Mouse (Mus musculus) neural tube, embryonic 14.5 days (tissue): ENCODE results near the gene Wnt5b. TPM values are rescaled to one million over a fixed set of nuclear protein-coding genes. Genes with fewer than 3 reads are reported as not detected.

Experiments
- ATAC-seq: fragments of 200-750 bp; cut with Nextera tagmentation; 2 replicates; pipeline ENCODE4 v1.8.0; 2017; ENCODE audit warnings: low read depth, mild to moderate bottlenecking, moderate TSS enrichment, moderate library complexity
- H3K27ac ChIP-seq: fragments of 300-500 bp; sonication (generic); 2 replicates; pipeline ENCODE4 v1.5.1; 2014; ENCODE audit warnings: low read depth, mild to moderate bottlenecking, control low read depth, low read length, moderate library complexity, mixed read lengths
- H3K27me3 ChIP-seq: fragments of 300-500 bp; sonication (generic); 2 replicates; pipeline ENCODE4 v1.6.1; 2014; ENCODE audit warnings: low read length; ENCODE audit not compliant: control insufficient read depth, insufficient read depth
- H3K36me3 ChIP-seq: fragments of 300-500 bp; sonication (generic); 2 replicates; pipeline ENCODE4 v1.6.1; 2014; ENCODE audit warnings: low read length, mixed read lengths; ENCODE audit not compliant: control insufficient read depth, insufficient read depth
- H3K4me1 ChIP-seq: fragments of 300-500 bp; sonication (generic); 2 replicates; pipeline ENCODE4 v1.6.1; 2014; ENCODE audit warnings: low read length; ENCODE audit not compliant: control insufficient read depth, insufficient read depth
- H3K4me2 ChIP-seq: fragments of 300-500 bp; sonication (generic); 2 replicates; pipeline ENCODE4 v1.6.1; 2014; ENCODE audit warnings: mild to moderate bottlenecking, low read depth, low read length, control low read depth
- H3K4me3 ChIP-seq: fragments of 300-500 bp; sonication (generic); 2 replicates; pipeline ENCODE4 v1.5.1; 2014; ENCODE audit warnings: low read depth, low read length, control low read depth, mixed read lengths
- H3K9ac ChIP-seq: fragments of 300-500 bp; sonication (generic); replicated peaks from 2 replicates; pipeline ENCODE4 v1.6.1; 2014; ENCODE audit warnings: low read depth, mild to moderate bottlenecking, control low read depth, low read length, mixed read lengths
- H3K9me3 ChIP-seq: fragments of 300-500 bp; sonication (generic); 2 replicates; pipeline ENCODE4 v1.6.1; 2016; ENCODE audit warnings: low read length; ENCODE audit not compliant: control insufficient read depth
- WGBS: fragments of 180-500 bp; shearing (Covaris S2); extraction: QIAGEN DNeasy Blood & Tissue Kit; methylation state at CpG from one replicate; pipeline ENCODE4 v1.1.7; 2014; 5-methylcytosine and 5-hydroxymethylcytosine counted together
- polyA plus RNA-seq: library from polyadenylated mRNA; unstranded; fragments of >200 nt; fragmentation: Nextera tagmentation; extraction: Ambion mirVana; gene quantifications from 2 replicates; pipeline ENCODE4 v1.2.1, GENCODE M21; 2014

The Wnt5b gene
- polyA plus RNA-seq, 1 experiment from 2014 or later = 2.6 TPM

- no peaks in the 10 kb centered on the region for H3K4me1 ChIP-seq
- H3K9me3 ChIP-seq = no peaks in the 10 kb centered on the region
- WGBS = 88% methylated on average over 11 of the region's 11 CpGs
- H3K27me3 ChIP-seq = no peaks in the 10 kb centered on the region
- H3K27ac ChIP-seq = no peak overlapping the region
- no peaks in the 10 kb centered on the region for H3K36me3 ChIP-seq
- ATAC-seq = no peak
- H3K9ac ChIP-seq = no peak overlapping the region
- no peak overlapping the region for H3K4me3 ChIP-seq
- H3K4me2 ChIP-seq = no peak overlapping the region
These were observed 31.4 kb downstream of the Wnt5b start for GRCm38 (mm10) chr6:119512701-119513100.

GRCm38 (mm10) chr6:119509437-119510037, 34.6 kb downstream of the Wnt5b start:
- no peak overlapping the region for H3K27ac ChIP-seq
- ATAC-seq = no peak
- no peak overlapping the region for H3K4me3 ChIP-seq
- H3K36me3 ChIP-seq = no peaks in the 10 kb centered on the region
- no peaks in the 10 kb centered on the region for H3K4me1 ChIP-seq
- no peaks in the 10 kb centered on the region for H3K9me3 ChIP-seq
- 92% methylated on average over 13 of the region's 13 CpGs for WGBS
- no peak overlapping the region for H3K9ac ChIP-seq
- no peaks in the 10 kb centered on the region for H3K27me3 ChIP-seq
- no peak overlapping the region for H3K4me2 ChIP-seq

GRCm38 (mm10) chr6:119508634-119509375, 35.3 kb downstream of the Wnt5b start:
- no peak for ATAC-seq
- WGBS = 85% methylated on average over 10 of the region's 10 CpGs
- H3K9me3 ChIP-seq = no peaks in the 10 kb centered on the region
- H3K4me2 ChIP-seq = no peak overlapping the region
- no peaks in the 10 kb centered on the region for H3K27me3 ChIP-seq
- H3K9ac ChIP-seq = no peak overlapping the region
- no peaks in the 10 kb centered on the region for H3K36me3 ChIP-seq
- no peak overlapping the region for H3K27ac ChIP-seq
- H3K4me1 ChIP-seq = no peaks in the 10 kb centered on the region
- H3K4me3 ChIP-seq = no peak overlapping the region

- Histone ChIP-seq H3K4me1 (no peaks in the 10 kb centered on the region), H3K4me3 (no peak overlapping the region), H3K27me3 (no peaks in the 10 kb centered on the region), H3K27ac (no peak overlapping the region), H3K4me2 (no peak overlapping the region), H3K9me3 (no peaks in the 10 kb centered on the region), H3K9ac (no peak overlapping the region), H3K36me3 (no peaks in the 10 kb centered on the region)
- WGBS = 96% methylated on average over 6 of the region's 6 CpGs
- no peak for ATAC-seq
These were observed 35.9 kb downstream of the Wnt5b start for GRCm38 (mm10) chr6:119508221-119508620.

DNA sequence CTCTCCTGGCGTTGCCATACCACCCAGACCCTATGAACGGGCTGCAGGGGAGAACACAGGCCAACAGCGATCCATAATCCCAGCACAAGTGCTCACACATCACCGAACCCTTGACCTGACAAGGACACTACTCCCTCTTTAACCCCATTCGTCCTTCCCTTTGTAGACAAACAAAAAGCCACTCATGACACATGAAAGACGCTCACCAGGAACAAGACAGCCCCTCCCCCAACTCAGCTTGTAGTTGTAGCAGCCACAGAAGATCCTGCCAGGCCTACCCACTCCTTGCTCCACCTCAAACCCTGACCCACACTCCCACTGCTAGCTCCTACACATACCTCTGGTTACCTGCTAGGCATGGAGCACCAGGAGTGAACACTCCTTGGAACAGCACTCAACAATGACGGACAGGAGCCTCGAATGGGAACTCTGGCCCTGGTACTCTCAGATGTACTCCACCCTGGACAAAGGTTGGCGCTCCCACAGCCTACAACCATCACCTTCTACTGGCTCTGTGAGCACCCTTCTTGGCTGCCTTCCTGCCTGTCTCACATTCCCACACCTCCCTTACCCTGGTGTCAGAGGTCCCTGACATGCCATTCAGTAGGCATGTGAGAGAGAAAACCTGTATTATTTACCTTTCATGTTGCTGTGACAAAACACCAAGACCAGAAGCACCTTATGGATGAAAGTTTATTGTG, 38.5 kb downstream of the Wnt5b start:
- H3K27ac ChIP-seq = no peak overlapping the region
- no peak for ATAC-seq
- no peaks in the 10 kb centered on the region for H3K27me3 ChIP-seq
- WGBS = 57% methylated on average over 9 of the region's 9 CpGs
- no peaks in the 10 kb centered on the region for H3K4me1 ChIP-seq
- no peak overlapping the region for H3K9ac ChIP-seq
- no peak overlapping the region for H3K4me3 ChIP-seq
- no peaks in the 10 kb centered on the region for H3K36me3 ChIP-seq
- H3K9me3 ChIP-seq = no peaks in the 10 kb centered on the region
- H3K4me2 ChIP-seq = no peak overlapping the region

GRCm38 (mm10) chr6:119504756-119505155, 39.4 kb downstream of the Wnt5b start:
- Histone ChIP-seq H3K27me3 (no peaks in the 10 kb centered on the region), H3K36me3 (no peaks in the 10 kb centered on the region), H3K9me3 (no peaks in the 10 kb centered on the region), H3K4me2 (no peak overlapping the region), H3K4me3 (no peak overlapping the region), H3K27ac (no peak overlapping the region), H3K4me1 (no peaks in the 10 kb centered on the region), H3K9ac (no peak overlapping the region)
- ATAC-seq = no peak
- 85% methylated on average over 8 of the region's 8 CpGs for WGBS

GRCm38 (mm10) chr6:119502031-119502430, 42.1 kb downstream of the Wnt5b start:
- Histone ChIP-seq H3K36me3 (no peaks in the 10 kb centered on the region), H3K4me2 (no peak overlapping the region), H3K9me3 (no peaks in the 10 kb centered on the region), H3K27ac (no peak overlapping the region), H3K4me3 (no peak overlapping the region), H3K4me1 (no peaks in the 10 kb centered on the region), H3K9ac (no peak overlapping the region), H3K27me3 (no peaks in the 10 kb centered on the region)
- 61% methylated on average over 9 of the region's 9 CpGs for WGBS
- ATAC-seq = no peak

GRCm38 (mm10) chr6:119500086-119500485, 44.1 kb downstream of the Wnt5b start:
- no peaks in the 10 kb centered on the region for H3K4me1 ChIP-seq

GRCm38 (mm10) chr6:119499271-119499670, 44.9 kb downstream of the Wnt5b start:
- no peaks in the 10 kb centered on the region for H3K4me1 ChIP-seq
- no peaks in the 10 kb centered on the region for H3K9me3 ChIP-seq
- H3K4me2 ChIP-seq = no peak overlapping the region
- H3K9ac ChIP-seq = no peak overlapping the region
- no peaks in the 10 kb centered on the region for H3K27me3 ChIP-seq
- H3K36me3 ChIP-seq = no peaks in the 10 kb centered on the region
- WGBS = 24% methylated on average over 5 of the region's 5 CpGs
- no peak overlapping the region for H3K27ac ChIP-seq
- H3K4me3 ChIP-seq = no peak overlapping the region
- no peak for ATAC-seq

More at GRCm38 (mm10) chr6:119500086-119500485, 44.1 kb downstream of the Wnt5b start:
- no peak for ATAC-seq
- no peaks in the 10 kb centered on the region for H3K36me3 ChIP-seq
- no peaks in the 10 kb centered on the region for H3K9me3 ChIP-seq
- no peak overlapping the region for H3K4me2 ChIP-seq
- WGBS = 53% methylated on average over 5 of the region's 5 CpGs
- H3K9ac ChIP-seq = no peak overlapping the region
- H3K4me3 ChIP-seq = no peak overlapping the region
- no peak overlapping the region for H3K27ac ChIP-seq
- H3K27me3 ChIP-seq = no peaks in the 10 kb centered on the region
